Mouse (Mus musculus) myocyte (in vitro differentiated cells): ENCODE measurements around the gene Gm7075.

Source experiments
- MYOG ChIP-seq, 3 experiments: IDR thresholded peaks; one replicate each; pipeline ENCODE4 v1.6.1; 2011; ENCODE audit warnings: control low read depth in 2 of 3, low read depth in 2 of 3, mild to moderate bottlenecking in 2 of 3; ENCODE audit not compliant: insufficient read length in 2 of 3, control insufficient read depth in 1 of 3, insufficient read depth in 1 of 3
- POLR2A ChIP-seq: IDR thresholded peaks from one replicate; pipeline ENCODE4 v1.6.1; 2011; ENCODE audit warnings: low read depth, mild to moderate bottlenecking, control low read depth, moderate library complexity; ENCODE audit not compliant: insufficient read length

DNA sequence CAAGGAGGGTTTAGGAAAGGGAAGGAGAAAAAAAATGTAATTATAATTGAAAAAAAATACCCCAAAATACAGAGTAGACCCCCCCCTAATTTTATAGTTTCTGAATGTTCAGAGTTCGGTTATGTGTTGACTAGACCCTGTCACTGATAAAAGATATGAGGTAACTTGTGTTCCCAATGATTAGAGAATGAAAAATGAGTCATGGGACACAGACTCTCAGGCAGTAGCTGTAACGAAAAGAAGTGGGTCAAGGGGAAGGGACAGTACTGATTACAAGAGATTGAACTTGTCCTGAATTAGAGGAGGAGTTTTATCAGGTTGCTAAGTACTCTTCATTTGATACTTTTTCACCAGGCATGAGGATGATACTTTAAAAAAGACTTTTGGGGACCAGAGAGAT lies 11.3 kb upstream of the Gm7075 start:
- no peak for TF ChIP-seq MYOG (IDR thresholded peaks at IDR 0.05; ENCODE audit: control insufficient read depth in 1 of 3, insufficient read depth in 1 of 3, insufficient read length in 2 of 3, low read depth in 2 of 3)
- TF ChIP-seq POLR2A: no peak
